Mouse (Mus musculus): ENCODE data around the gene Mamdc2. TPM values are rescaled to one million over a fixed set of nuclear protein-coding genes. Genes with fewer than 3 reads are reported as not detected.

Gene Mamdc2
- total and polyA plus RNA-seq, 2 experiments, result 1.5 to 2.1 TPM

DNA sequence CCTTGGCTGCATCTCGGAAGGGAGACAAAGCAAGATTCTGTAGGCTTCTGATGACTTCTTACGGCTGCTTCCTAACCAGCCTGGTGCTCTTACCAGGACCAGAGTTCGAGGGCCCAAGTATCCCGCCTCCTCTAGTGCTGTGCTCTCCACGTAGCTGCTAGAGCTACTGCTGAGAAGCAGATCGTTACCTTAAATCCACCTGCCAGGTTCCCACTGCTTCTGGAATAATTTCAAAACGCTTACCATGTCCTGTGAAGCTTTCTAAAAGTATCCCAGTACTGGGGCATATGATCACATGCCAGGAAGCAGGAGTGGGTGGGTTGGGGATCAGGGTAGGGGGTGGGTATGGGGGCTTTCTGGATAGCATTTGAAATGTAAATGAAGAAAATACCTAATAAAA is 141.6 kb downstream of the Mamdc2 start:
- WGBS, result 80% methylated on average over 7 of the region's 7 CpGs
- no peaks in the 10 kb centered on the region for H3K4me1 ChIP-seq (ENCODE audit: control insufficient read depth, insufficient read depth, low read length)
- TF ChIP-seq CTCF (IDR thresholded peaks at IDR 0.05; ENCODE audit: low read depth, low read length) (no peak), POLR2A (IDR thresholded peaks at IDR 0.05; ENCODE audit: extremely low read depth, insufficient read depth, low read length) (no peak)
- no peaks in the 10 kb centered on the region for H3K36me3 ChIP-seq (ENCODE audit: control insufficient read depth, insufficient read depth, low read length)
- H3K79me2 ChIP-seq (ENCODE audit: control insufficient read depth, insufficient read depth, low read length), result no peaks in the 10 kb centered on the region
- no peak overlapping the region for H3K9ac ChIP-seq (ENCODE audit: low read depth, low read length)
- no peak overlapping the region for H3K27ac ChIP-seq (replicated peaks; ENCODE audit: insufficient read depth, low read depth, low read length)
- DNase-seq (ENCODE audit: extremely low read depth, low read depth, low spot score), result no peak
- H3K27me3 ChIP-seq (ENCODE audit: control insufficient read depth, insufficient read depth, low read length), result no peaks in the 10 kb centered on the region
- H3K4me3 ChIP-seq (ENCODE audit: insufficient read depth, low read depth, low read length), result no peak overlapping the region

DNA sequence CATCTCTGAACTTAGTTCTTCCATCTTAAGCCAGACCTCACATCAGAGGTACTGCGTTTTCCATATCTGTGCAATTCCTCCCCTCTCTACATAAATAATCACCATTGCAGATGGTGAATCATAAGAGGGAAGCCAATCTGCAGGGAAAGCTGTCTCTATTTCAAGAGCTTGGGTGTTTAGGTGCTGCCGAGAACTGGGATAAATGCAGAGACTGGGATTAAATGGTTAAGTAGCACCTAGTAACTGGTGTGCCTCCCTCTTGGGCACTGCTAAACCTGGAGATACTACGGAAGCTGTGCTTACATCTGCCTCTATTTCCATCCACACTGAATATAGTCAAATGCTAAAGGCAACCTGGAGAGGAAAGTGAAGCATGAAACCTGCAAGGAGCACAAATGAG is 148.3 kb downstream of the Mamdc2 start:
- no peak overlapping the region for H3K27ac ChIP-seq (replicated peaks; ENCODE audit: insufficient read depth, low read depth, low read length)
- H3K79me2 ChIP-seq (ENCODE audit: control insufficient read depth, insufficient read depth, low read length), result no peaks in the 10 kb centered on the region
- H3K27me3 ChIP-seq (ENCODE audit: control insufficient read depth, insufficient read depth, low read length), result no peaks in the 10 kb centered on the region
- no peak for DNase-seq (ENCODE audit: extremely low read depth, low read depth, low spot score)
- H3K4me1 ChIP-seq (ENCODE audit: control insufficient read depth, insufficient read depth, low read length), result no peaks in the 10 kb centered on the region
- H3K9ac ChIP-seq (ENCODE audit: low read depth, low read length), result no peak overlapping the region
- no peak for TF ChIP-seq CTCF (IDR thresholded peaks at IDR 0.05; ENCODE audit: low read depth, low read length)
- no peak for TF ChIP-seq POLR2A (IDR thresholded peaks at IDR 0.05; ENCODE audit: extremely low read depth, insufficient read depth, low read length)
- no peaks in the 10 kb centered on the region for H3K36me3 ChIP-seq (ENCODE audit: control insufficient read depth, insufficient read depth, low read length)
- no peak overlapping the region for H3K4me3 ChIP-seq (ENCODE audit: insufficient read depth, low read depth, low read length)
- WGBS, result 88% methylated on average over 3 of the region's 3 CpGs

DNA sequence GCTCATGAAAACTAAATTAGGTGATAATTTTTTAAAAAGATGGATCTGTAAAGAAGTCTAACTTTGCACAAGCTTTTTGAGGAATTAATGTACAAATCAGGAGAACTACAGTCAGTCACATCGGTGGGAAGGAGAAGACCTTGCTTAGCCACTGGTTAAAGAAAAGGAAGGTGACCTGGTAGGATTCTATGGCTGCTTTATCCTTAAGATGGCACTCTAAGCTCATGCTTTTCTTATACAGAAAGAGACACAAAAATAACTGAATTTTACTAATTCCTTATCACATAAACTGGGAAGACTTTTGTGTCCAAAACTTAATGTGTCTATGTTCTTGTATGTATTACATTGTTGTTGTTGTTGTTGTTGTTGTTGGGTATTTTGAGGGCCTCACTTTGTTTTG is 149.3 kb downstream of the Mamdc2 start:
- Histone ChIP-seq H3K36me3 (ENCODE audit: control insufficient read depth, insufficient read depth, low read length) (no peaks in the 10 kb centered on the region), H3K27ac (replicated peaks; ENCODE audit: insufficient read depth, low read depth, low read length) (no peak overlapping the region), H3K4me1 (ENCODE audit: control insufficient read depth, insufficient read depth, low read length) (no peaks in the 10 kb centered on the region), H3K79me2 (ENCODE audit: control insufficient read depth, insufficient read depth, low read length) (no peaks in the 10 kb centered on the region), H3K4me3 (ENCODE audit: insufficient read depth, low read depth, low read length) (no peak overlapping the region), H3K27me3 (ENCODE audit: control insufficient read depth, insufficient read depth, low read length) (no peaks in the 10 kb centered on the region), H3K9ac (ENCODE audit: low read depth, low read length) (no peak overlapping the region)
- DNase-seq (ENCODE audit: extremely low read depth, low read depth, low spot score), result no peak
- TF ChIP-seq CTCF (IDR thresholded peaks at IDR 0.05; ENCODE audit: low read depth, low read length), result no peak
- TF ChIP-seq POLR2A (IDR thresholded peaks at IDR 0.05; ENCODE audit: extremely low read depth, insufficient read depth, low read length), result no peak
- WGBS, result 85% methylated on average over 1 of the region's 1 CpGs

DNA sequence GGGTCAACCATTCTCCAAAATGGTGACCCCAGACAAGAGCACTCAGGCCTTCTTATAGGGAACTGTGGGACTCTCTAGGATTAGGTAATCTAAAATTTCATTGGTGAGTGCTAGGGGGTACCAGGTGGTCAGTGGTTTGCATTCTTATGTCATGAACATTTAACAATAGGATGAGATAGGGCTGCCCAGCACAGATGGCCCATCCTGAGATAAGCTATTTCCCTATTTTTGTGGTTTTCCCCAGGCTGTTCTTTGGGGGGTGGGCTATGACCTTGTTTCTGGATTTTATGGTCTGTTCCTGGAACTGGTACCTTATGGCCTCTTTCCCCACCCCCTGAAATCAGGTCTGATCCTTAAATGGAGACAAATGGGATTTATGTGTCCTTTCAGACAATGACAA is 151.1 kb downstream of the Mamdc2 start:
- H3K79me2 ChIP-seq (ENCODE audit: control insufficient read depth, insufficient read depth, low read length), result no peaks in the 10 kb centered on the region
- no peak for DNase-seq (ENCODE audit: extremely low read depth, low read depth, low spot score)
- H3K4me1 ChIP-seq (ENCODE audit: control insufficient read depth, insufficient read depth, low read length), result no peaks in the 10 kb centered on the region
- no peak overlapping the region for H3K4me3 ChIP-seq (ENCODE audit: insufficient read depth, low read depth, low read length)
- no peaks in the 10 kb centered on the region for H3K27me3 ChIP-seq (ENCODE audit: control insufficient read depth, insufficient read depth, low read length)
- no peak overlapping the region for H3K27ac ChIP-seq (replicated peaks; ENCODE audit: insufficient read depth, low read depth, low read length)
- TF ChIP-seq POLR2A (IDR thresholded peaks at IDR 0.05; ENCODE audit: extremely low read depth, insufficient read depth, low read length) (no peak), CTCF (IDR thresholded peaks at IDR 0.05; ENCODE audit: low read depth, low read length) (no peak)
- no peak overlapping the region for H3K9ac ChIP-seq (ENCODE audit: low read depth, low read length)
- no peaks in the 10 kb centered on the region for H3K36me3 ChIP-seq (ENCODE audit: control insufficient read depth, insufficient read depth, low read length)

DNA sequence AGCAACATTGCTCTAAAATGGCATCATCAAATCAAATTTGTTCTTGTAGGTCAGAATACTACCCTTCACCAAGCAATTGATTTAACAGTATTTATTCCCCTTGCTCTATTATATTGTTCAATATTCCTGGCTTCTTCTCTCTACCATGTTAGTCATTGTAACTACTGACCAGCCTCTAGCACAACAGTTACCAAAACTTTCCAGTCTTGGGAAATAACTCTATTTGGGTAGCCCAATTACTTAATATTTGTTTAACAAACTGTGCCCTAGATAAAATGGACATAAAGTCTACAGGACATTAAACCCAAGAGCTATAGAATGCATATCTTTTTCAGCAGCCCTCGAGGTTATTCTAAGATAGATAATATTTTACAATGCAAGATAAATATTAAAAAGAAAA is 159.0 kb downstream of the Mamdc2 start:
- no peak for TF ChIP-seq CTCF (IDR thresholded peaks at IDR 0.05; ENCODE audit: low read depth, low read length)
- TF ChIP-seq POLR2A (IDR thresholded peaks at IDR 0.05; ENCODE audit: extremely low read depth, insufficient read depth, low read length), result no peak
- no peaks in the 10 kb centered on the region for H3K36me3 ChIP-seq (ENCODE audit: control insufficient read depth, insufficient read depth, low read length)
- no peak overlapping the region for H3K27ac ChIP-seq (replicated peaks; ENCODE audit: insufficient read depth, low read depth, low read length)
- H3K9ac ChIP-seq (ENCODE audit: low read depth, low read length), result no peak overlapping the region
- DNase-seq (ENCODE audit: extremely low read depth, low read depth, low spot score), result peak; percentile 91
- no peaks in the 10 kb centered on the region for H3K27me3 ChIP-seq (ENCODE audit: control insufficient read depth, insufficient read depth, low read length)
- peaks cover 1% of the 10 kb centered on the region; the same call in 1 of the 2 replicates for H3K4me1 ChIP-seq (ENCODE audit: control insufficient read depth, insufficient read depth, low read length)
- no peak overlapping the region for H3K4me3 ChIP-seq (ENCODE audit: insufficient read depth, low read depth, low read length)
- WGBS, result 12% methylated on average over 1 of the region's 1 CpGs
- H3K79me2 ChIP-seq (ENCODE audit: control insufficient read depth, insufficient read depth, low read length), result no peaks in the 10 kb centered on the region

DNA sequence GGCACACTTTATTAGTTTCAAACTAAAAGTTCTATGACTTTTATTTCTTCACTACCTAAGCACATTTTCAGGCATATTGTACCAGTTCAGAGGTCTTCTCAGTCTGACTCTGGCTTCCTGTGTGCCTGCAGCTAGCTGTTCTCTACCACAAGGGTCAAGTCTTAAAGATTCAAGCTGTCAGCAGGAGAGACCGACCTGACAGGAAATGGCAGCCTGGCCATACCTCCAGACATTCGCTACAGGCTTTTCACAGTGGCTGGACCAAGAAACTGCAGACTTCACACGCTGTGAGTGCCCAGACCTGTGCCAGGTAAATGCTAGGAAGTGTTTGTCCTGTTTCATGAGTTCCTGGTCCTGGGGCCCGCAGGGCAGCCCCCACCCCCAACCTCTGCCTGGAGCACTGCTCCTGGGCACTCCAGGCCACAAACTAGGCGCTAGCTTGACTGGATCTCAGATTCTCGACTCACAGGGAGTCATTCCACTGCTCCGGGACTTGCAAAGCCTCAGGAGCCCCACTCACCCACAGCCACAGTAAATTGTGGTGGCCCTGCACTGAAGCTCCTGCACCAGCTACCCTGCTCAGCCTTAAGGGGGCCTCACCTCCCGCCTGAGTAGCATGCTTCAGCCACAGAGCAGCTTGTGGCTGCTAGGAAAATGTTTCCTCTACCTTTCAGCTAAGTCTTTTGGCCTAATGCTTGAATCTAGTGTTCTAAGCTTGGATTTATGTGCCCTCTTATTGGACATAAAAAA is 166.2 kb downstream of the Mamdc2 start:
- H3K27ac ChIP-seq (replicated peaks; ENCODE audit: insufficient read depth, low read depth, low read length), result no peak overlapping the region
- H3K9ac ChIP-seq (ENCODE audit: low read depth, low read length), result no peak overlapping the region
- DNase-seq (ENCODE audit: extremely low read depth, low read depth, low spot score), result no peak
- H3K36me3 ChIP-seq (ENCODE audit: control insufficient read depth, insufficient read depth, low read length), result no peaks in the 10 kb centered on the region
- H3K79me2 ChIP-seq (ENCODE audit: control insufficient read depth, insufficient read depth, low read length), result no peaks in the 10 kb centered on the region
- no peaks in the 10 kb centered on the region for H3K4me1 ChIP-seq (ENCODE audit: control insufficient read depth, insufficient read depth, low read length)
- WGBS, result 74% methylated on average over 8 of the region's 8 CpGs
- H3K4me3 ChIP-seq (ENCODE audit: insufficient read depth, low read depth, low read length), result no peak overlapping the region
- no peaks in the 10 kb centered on the region for H3K27me3 ChIP-seq (ENCODE audit: control insufficient read depth, insufficient read depth, low read length)
- TF ChIP-seq CTCF (IDR thresholded peaks at IDR 0.05; ENCODE audit: low read depth, low read length) (no peak), POLR2A (IDR thresholded peaks at IDR 0.05; ENCODE audit: extremely low read depth, insufficient read depth, low read length) (no peak)
